Mouse (Mus musculus): ENCODE measurements around the gene Sema4d.

DNA sequence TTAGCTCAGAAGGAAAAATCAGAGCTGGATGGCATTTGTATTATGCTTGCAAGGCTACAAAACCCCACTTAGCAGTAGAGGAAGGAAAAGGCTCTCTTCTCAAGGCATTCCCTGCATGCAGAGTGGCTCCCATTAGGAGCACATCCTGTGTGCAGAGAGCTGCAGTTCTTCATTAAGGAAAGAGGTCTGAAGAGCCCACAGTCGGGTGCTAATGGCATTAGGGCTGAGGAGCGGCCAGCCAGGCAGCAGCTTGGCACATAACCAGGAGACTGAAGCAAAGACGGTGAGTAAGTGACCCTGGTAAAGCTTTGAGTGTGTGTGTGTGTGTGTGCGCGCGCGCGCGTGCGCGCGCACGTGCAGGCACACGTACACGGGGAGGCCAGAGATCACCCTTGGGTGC, 12.7 kb upstream of the Sema4d start:
- TF ChIP-seq EP300 (IDR thresholded peaks at IDR 0.05; ENCODE audit: insufficient read depth, low read depth, low read length) = no peak
- no peak for TF ChIP-seq CTCF (IDR thresholded peaks at IDR 0.05)

Data from heart, adult 2 months (tissue).